Mouse (Mus musculus) cerebellum, adult 8-10 months (tissue): ENCODE results near the gene Magi1.

Source experiments
- DNase-seq: peaks from one replicate; pipeline ENCODE4 v3.0.0; 2022

Magi1 gene

GRCm38 (mm10) chr6:93800465-93800864 lies 483.3 kb downstream of the Magi1 start:
- DNase-seq = no peak

GRCm38 (mm10) chr6:93792309-93793215 lies 491.2 kb downstream of the Magi1 start:
- DNase-seq = no peak

GRCm38 (mm10) chr6:93789721-93790120 lies 494.0 kb downstream of the Magi1 start:
- DNase-seq = no peak

- no peak for DNase-seq
Observed at GRCm38 (mm10) chr6:93787042-93787441, 496.7 kb downstream of the Magi1 start.

GRCm38 (mm10) chr6:93786220-93786619 lies 497.5 kb downstream of the Magi1 start:
- no peak for DNase-seq

GRCm38 (mm10) chr6:93771081-93771480 lies 512.6 kb downstream of the Magi1 start:
- DNase-seq = no peak

- DNase-seq = no peak
Observed at GRCm38 (mm10) chr6:93770283-93771025, 513.3 kb downstream of the Magi1 start.

GRCm38 (mm10) chr6:93758114-93758513 lies 525.6 kb downstream of the Magi1 start:
- DNase-seq = no peak

- peak; percentile 68 for DNase-seq
Observed at GRCm38 (mm10) chr6:93757353-93758087, 526.2 kb downstream of the Magi1 start.

- DNase-seq = no peak
Observed at GRCm38 (mm10) chr6:93743145-93743544, 540.6 kb downstream of the Magi1 start.

- no peak for DNase-seq
Observed at GRCm38 (mm10) chr6:93739786-93740185, 543.9 kb downstream of the Magi1 start.

- no peak for DNase-seq
Observed at GRCm38 (mm10) chr6:93737083-93737482, 546.6 kb downstream of the Magi1 start.

- no peak for DNase-seq
Observed at GRCm38 (mm10) chr6:93736071-93736470, 547.6 kb downstream of the Magi1 start.

GRCm38 (mm10) chr6:93733800-93734199 lies 549.9 kb downstream of the Magi1 start:
- DNase-seq = no peak

- DNase-seq = no peak
Observed at GRCm38 (mm10) chr6:93729702-93730101, 554.0 kb downstream of the Magi1 start.

- no peak for DNase-seq
Observed at GRCm38 (mm10) chr6:93728791-93729190, 554.9 kb downstream of the Magi1 start.

GRCm38 (mm10) chr6:93727630-93728178 lies 556.0 kb downstream of the Magi1 start:
- no peak for DNase-seq

- no peak for DNase-seq
Observed at GRCm38 (mm10) chr6:93726829-93727455, 556.8 kb downstream of the Magi1 start.

GRCm38 (mm10) chr6:93726121-93726520 lies 557.6 kb downstream of the Magi1 start:
- DNase-seq = no peak

GRCm38 (mm10) chr6:93724749-93725148 lies 559.0 kb downstream of the Magi1 start:
- DNase-seq = no peak

- no peak for DNase-seq
Observed at GRCm38 (mm10) chr6:93723226-93723625, 560.5 kb downstream of the Magi1 start.

- no peak for DNase-seq
Observed at GRCm38 (mm10) chr6:93719532-93719931, 564.2 kb downstream of the Magi1 start.
